Mouse (Mus musculus): Measurements from ENCODE around the gene Add2. TPM values are rescaled to one million over a fixed set of nuclear protein-coding genes. Genes with fewer than 3 reads are reported as not detected.
"Not testable (repeated sequence)": the region's sequence is repeated elsewhere in the genome, so short reads cannot be mapped to it uniquely, and the experiment has no call there.

The Add2 gene
- 6.7 TPM for polyA plus RNA-seq (2012; fragmentation: generic; extraction: Trizol)
- long read RNA-seq, experiment 1, partial matches to known transcripts = 0 of 2 reads
- long read RNA-seq, experiment 1, other reads (novel, unspliced or antisense) = 2 of 2 reads
- long read RNA-seq, experiment 2, partial matches to known transcripts = 0 of 12 reads
- long read RNA-seq, experiment 2, other reads (novel, unspliced or antisense) = 11 of 12 reads

DNA sequence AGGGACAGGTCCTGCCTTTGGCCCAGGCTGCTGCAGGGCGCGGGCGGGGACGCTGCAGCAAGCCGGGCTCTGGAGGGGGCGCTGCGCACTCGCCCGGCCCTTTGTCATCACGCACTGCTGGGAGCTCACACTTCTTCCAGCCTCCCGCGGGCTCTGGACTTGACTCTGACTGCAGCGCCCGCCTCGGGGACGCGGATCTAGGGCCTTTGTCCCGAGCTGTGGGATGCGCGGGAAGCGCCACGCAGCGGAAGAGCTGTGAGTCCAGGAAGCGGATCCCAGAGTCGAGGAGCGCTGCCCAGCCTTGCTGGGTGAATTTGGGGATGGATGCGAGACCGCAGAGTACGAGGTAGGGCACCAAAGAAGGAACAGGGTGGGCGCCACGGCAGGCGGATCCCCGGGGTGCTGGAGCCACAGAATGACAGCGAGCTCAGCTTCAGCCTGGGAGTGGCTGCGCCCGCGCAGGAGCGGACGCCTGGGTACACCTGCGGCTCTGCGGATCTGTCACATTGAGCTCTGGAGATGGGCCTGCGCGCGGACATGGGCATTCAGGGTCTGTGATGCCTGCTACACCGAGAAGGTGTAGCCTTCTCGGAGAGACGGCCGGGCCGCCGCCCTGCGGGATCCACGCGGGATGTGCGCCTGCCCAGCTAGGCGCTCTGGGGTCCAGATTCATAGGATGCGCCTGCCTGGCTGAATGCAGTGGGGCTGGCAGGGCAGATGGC is at the start of gene Add2:
Gene Add2 (plus strand): TSS at position 81 of the 722 bp plus-strand sequence.
- peak within 1 kb of the TSS; percentile 32 for H3ac ChIP-seq (ENCODE audit: control insufficient read depth, insufficient read length, low read depth)
- H3K79me3 ChIP-seq (ENCODE audit: low read depth) = no peaks in the 10 kb centered on the region
- H3K4me3 ChIP-seq (ENCODE audit: insufficient read depth, poor library complexity, severe bottlenecking) = peak within 1 kb of the TSS; percentile 32
- peaks cover 16% of the 10 kb centered on the region for H3K79me2 ChIP-seq (ENCODE audit: control insufficient read depth, insufficient read depth)
- no peaks in the 10 kb centered on the region for H3K27me3 ChIP-seq (ENCODE audit: control insufficient read depth, insufficient read depth, insufficient read length)
- H3K36me3 ChIP-seq (ENCODE audit: control insufficient read depth, insufficient read depth) = no peaks in the 10 kb centered on the region
- TF ChIP-seq CTCF (IDR thresholded peaks at IDR 0.05; ENCODE audit: control insufficient read depth, insufficient read depth, insufficient read length) (peak; percentile 50), MAX (IDR thresholded peaks at IDR 0.05) (no peak)

DNA sequence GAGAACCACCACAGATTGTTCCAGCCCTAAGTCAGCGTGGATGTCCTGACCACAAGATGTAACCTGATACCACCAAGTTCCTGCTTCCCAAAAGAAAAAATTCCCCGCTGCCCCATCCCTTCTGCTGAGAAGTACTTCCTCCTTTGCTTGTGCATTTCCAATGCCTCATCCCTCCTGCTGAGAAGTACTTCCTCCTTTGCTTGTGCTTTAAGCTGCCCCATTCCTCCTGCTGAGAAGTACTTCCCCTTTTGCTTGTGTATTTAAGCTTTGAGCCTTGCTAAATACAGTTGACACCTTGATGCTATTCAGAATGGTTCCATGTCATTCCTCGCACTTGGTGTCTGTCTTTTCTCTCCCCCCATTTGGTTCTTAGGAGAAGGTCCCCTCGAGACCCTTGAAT is 49.7 kb upstream of the Add2 start:
- H3K79me2 ChIP-seq (ENCODE audit: control insufficient read depth, insufficient read depth); H3K27me3 ChIP-seq (ENCODE audit: control insufficient read depth, insufficient read depth, insufficient read length); H3K4me3 ChIP-seq (ENCODE audit: insufficient read depth, poor library complexity, severe bottlenecking); H3K79me3 ChIP-seq (ENCODE audit: low read depth); H3K36me3 ChIP-seq (ENCODE audit: control insufficient read depth, insufficient read depth); H3ac ChIP-seq (ENCODE audit: control insufficient read depth, insufficient read length, low read depth): not testable (repeated sequence)

GRCm38 (mm10) chr6:85984351-85984750 is 44.1 kb upstream of the Add2 start:
- TF ChIP-seq CEBPB (IDR thresholded peaks at IDR 0.05; ENCODE audit: low read depth) (no peak), FOSL1 (IDR thresholded peaks at IDR 0.05; ENCODE audit: insufficient read depth, low read length, poor library complexity, severe bottlenecking) (no peak), MYOD1 (IDR thresholded peaks at IDR 0.05; ENCODE audit: control insufficient read depth, insufficient read length, low read depth) (no peak), USF1 (IDR thresholded peaks at IDR 0.05; ENCODE audit: low read depth) (no peak), CTCF (IDR thresholded peaks at IDR 0.05; ENCODE audit: control insufficient read depth, insufficient read depth, insufficient read length) (no peak), MAX (IDR thresholded peaks at IDR 0.05) (no peak), MYOG (IDR thresholded peaks at IDR 0.05; ENCODE audit: control insufficient read depth, extremely low read depth, insufficient read length) (no peak)
- no peaks in the 10 kb centered on the region for H3K27me3 ChIP-seq (ENCODE audit: control insufficient read depth, insufficient read depth, insufficient read length)
- no peak overlapping the region for H3K4me3 ChIP-seq (ENCODE audit: insufficient read depth, poor library complexity, severe bottlenecking)
- no peaks in the 10 kb centered on the region for H3K36me3 ChIP-seq (ENCODE audit: control insufficient read depth, insufficient read depth)
- no peaks in the 10 kb centered on the region for H3K79me3 ChIP-seq (ENCODE audit: low read depth)
- H3ac ChIP-seq (ENCODE audit: control insufficient read depth, insufficient read length, low read depth) = no peak overlapping the region
- H3K79me2 ChIP-seq (ENCODE audit: control insufficient read depth, insufficient read depth) = no peaks in the 10 kb centered on the region

- not testable (repeated sequence) for H3K79me2 ChIP-seq (ENCODE audit: control insufficient read depth, insufficient read depth)
- TF ChIP-seq MYOD1 (IDR thresholded peaks at IDR 0.05; ENCODE audit: control insufficient read depth, insufficient read length, low read depth) = peak; percentile 77
These were observed 38.9 kb upstream of the Add2 start for GRCm38 (mm10) chr6:85989570-85989969.

DNA sequence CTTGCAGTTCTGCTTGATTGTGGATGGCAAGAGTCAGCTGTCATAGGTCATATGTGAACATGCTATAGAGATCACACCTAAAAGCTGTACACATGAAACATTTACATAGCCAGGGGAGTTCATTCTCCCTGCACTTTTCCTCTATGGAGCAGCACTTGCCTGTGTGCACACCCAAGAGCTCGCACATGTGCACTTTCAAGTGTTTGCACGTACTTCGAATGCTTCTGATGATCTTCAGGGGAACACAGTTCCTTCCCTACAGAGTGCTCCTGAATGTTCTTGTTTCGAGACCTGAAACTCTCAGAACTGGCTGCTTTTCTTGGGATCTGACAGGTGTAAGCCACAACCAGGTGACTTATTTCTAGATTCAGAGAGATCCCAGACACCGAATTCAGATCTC is 37.7 kb upstream of the Add2 start:
- H3K27me3 ChIP-seq (ENCODE audit: control insufficient read depth, insufficient read depth, insufficient read length); H3K79me2 ChIP-seq (ENCODE audit: control insufficient read depth, insufficient read depth); H3K4me3 ChIP-seq (ENCODE audit: insufficient read depth, poor library complexity, severe bottlenecking); H3K36me3 ChIP-seq (ENCODE audit: control insufficient read depth, insufficient read depth); H3K79me3 ChIP-seq (ENCODE audit: low read depth); H3ac ChIP-seq (ENCODE audit: control insufficient read depth, insufficient read length, low read depth): not testable (repeated sequence)

More at GRCm38 (mm10) chr6:85989570-85989969, 38.9 kb upstream of the Add2 start:
- H3K79me3 ChIP-seq (ENCODE audit: low read depth); H3K27me3 ChIP-seq (ENCODE audit: control insufficient read depth, insufficient read depth, insufficient read length); H3K36me3 ChIP-seq (ENCODE audit: control insufficient read depth, insufficient read depth); H3K4me3 ChIP-seq (ENCODE audit: insufficient read depth, poor library complexity, severe bottlenecking); H3ac ChIP-seq (ENCODE audit: control insufficient read depth, insufficient read length, low read depth): not testable (repeated sequence)

GRCm38 (mm10) chr6:86003405-86003925 is 25.0 kb upstream of the Add2 start:
- H3K79me2 ChIP-seq (ENCODE audit: control insufficient read depth, insufficient read depth) = no peaks in the 10 kb centered on the region
- no peaks in the 10 kb centered on the region for H3K79me3 ChIP-seq (ENCODE audit: low read depth)
- no peaks in the 10 kb centered on the region for H3K36me3 ChIP-seq (ENCODE audit: control insufficient read depth, insufficient read depth)
- H3K4me3 ChIP-seq (ENCODE audit: insufficient read depth, poor library complexity, severe bottlenecking) = no peak overlapping the region
- H3ac ChIP-seq (ENCODE audit: control insufficient read depth, insufficient read length, low read depth) = no peak overlapping the region
- peak; percentile 40 for TF ChIP-seq CTCF (IDR thresholded peaks at IDR 0.05; ENCODE audit: control insufficient read depth, insufficient read depth, insufficient read length)
- TF ChIP-seq MYOD1 (IDR thresholded peaks at IDR 0.05; ENCODE audit: control insufficient read depth, insufficient read length, low read depth) = no peak
- no peak for TF ChIP-seq MAX (IDR thresholded peaks at IDR 0.05)
- H3K27me3 ChIP-seq (ENCODE audit: control insufficient read depth, insufficient read depth, insufficient read length) = peaks cover 3% of the 10 kb centered on the region
